In the genomic region with DNA sequence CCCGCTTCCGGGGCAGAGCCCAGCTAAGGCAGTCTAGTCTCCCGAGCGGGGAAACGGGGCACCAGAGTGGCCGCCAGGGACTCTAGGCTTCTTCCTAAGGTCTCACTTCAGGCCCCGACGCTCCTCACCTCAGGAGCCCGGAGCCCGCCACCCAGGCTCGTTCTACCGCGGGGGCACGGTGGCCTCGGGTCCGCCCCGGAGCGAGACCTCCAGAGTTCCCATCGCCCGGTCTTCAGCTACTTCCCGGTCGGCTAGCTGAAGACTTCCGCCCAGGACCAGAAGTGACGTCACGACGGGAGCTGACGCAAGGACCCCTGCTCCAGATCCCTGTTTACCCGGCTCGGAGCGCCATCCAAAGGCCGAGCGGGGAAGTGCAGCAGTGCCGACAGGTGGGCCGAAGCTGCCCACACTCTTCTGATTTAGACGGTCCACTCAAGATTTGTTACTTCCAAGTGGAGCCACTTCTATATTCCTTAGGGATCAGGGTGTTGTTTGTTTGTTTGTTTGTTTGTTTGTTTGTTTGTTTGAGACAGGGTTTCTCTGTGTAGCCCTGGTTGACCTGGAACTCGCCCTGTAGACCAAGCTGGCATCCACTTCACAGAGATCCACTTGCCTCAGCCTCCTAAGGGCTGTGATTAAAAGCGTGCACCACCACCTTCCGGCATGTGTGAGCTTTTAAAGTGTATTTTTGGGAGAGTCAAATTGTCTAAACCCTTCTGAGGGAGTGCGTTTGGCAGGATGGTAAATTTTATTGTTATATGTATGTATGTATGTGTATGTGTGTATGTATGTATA, we compare ENCODE assay signal across 8 mouse cellular contexts. TPM values are rescaled to one million over a fixed set of nuclear protein-coding genes. Genes with fewer than 3 reads are reported as not detected.
DNase-seq lines count a peak whose midpoint lies in the region; ATAC-seq and TF ChIP-seq lines count a peak whose summit lies in the region.

A gene (minus strand): TSS at position 283 of the 795 bp plus-strand sequence.

- intact Hi-C loops in heart, postnatal 10 days (cut with DNase I) = loop anchor here (1.0 to 10.0 kb wide), 3 partner anchors 49 to 207 kb away; a partner anchor contains a TSS

- H3K4me3 ChIP-seq in E14TG2a.4 (replicated peaks; ENCODE audit: low read length) = peak within 1 kb of the TSS; percentile 98
- peak within 1 kb of the TSS; percentile 75 for H3K4me3 ChIP-seq in forebrain, embryonic 13.5 days
- peak within 1 kb of the TSS; percentile 98 for H3K4me3 ChIP-seq in liver, postnatal 0 days (ENCODE audit: low read depth, low read length)
- peak within 1 kb of the TSS; percentile 58 for H3K4me3 ChIP-seq in neural tube, embryonic 14.5 days (ENCODE audit: low read depth, low read length)

- H3K4me1 ChIP-seq in E14TG2a.4 (replicated peaks; ENCODE audit: low read depth, low read length) = peaks cover 26% of the 10 kb centered on the region
- peaks cover 24% of the 10 kb centered on the region for H3K4me1 ChIP-seq in forebrain, embryonic 13.5 days
- H3K4me1 ChIP-seq in liver, postnatal 0 days (ENCODE audit: insufficient read depth) = peaks cover 16% of the 10 kb centered on the region
- H3K4me1 ChIP-seq in neural tube, embryonic 14.5 days (ENCODE audit: control insufficient read depth, insufficient read depth, low read length) = peaks cover 12% of the 10 kb centered on the region

- TF ChIP-seq CTCF in E14TG2a.4 (conservative IDR thresholded peaks at IDR 0.05; ENCODE audit: low read length) = peak; percentile 98
- peak; percentile 99 for TF ChIP-seq CTCF in liver, postnatal 0 days (IDR thresholded peaks at IDR 0.05; ENCODE audit: low read depth)

- peak; percentile 94 for DNase-seq in c-Kit-positive CD71-positive TER-119-positive erythroid progenitor cells, embryonic 14.5 days (ENCODE audit: low spot score)
- DNase-seq in heart, postnatal 10 days = peak; percentile 96 to 99
- DNase-seq in large intestine, adult 2 months (ENCODE audit: low read depth, low spot score) = peak; percentile 88
- peak; percentile 99 for DNase-seq in liver, postnatal 0 days
- DNase-seq in testis, postnatal 10 days (ENCODE audit: low spot score) = peak; percentile 100

- ATAC-seq in forebrain, embryonic 13.5 days = peak; percentile 95
- peak; percentile 96 for ATAC-seq in liver, postnatal 0 days
- ATAC-seq in neural tube, embryonic 14.5 days (ENCODE audit: low read depth) = peak; percentile 95

- TF ChIP-seq EP300 in liver, postnatal 0 days (IDR thresholded peaks at IDR 0.05; ENCODE audit: low read depth) = peak; percentile 57; the same call in 1 of the 2 replicates

- peak within 1 kb of the TSS; percentile 99 for H3K4me2 ChIP-seq in forebrain, embryonic 13.5 days
- H3K4me2 ChIP-seq in liver, postnatal 0 days (ENCODE audit: low read depth, low read length) = peak within 1 kb of the TSS; percentile 89
- H3K4me2 ChIP-seq in neural tube, embryonic 14.5 days (ENCODE audit: low read depth, low read length) = peak within 1 kb of the TSS; percentile 99

- peak within 1 kb of the TSS; percentile 89 for H3K9ac ChIP-seq in forebrain, embryonic 13.5 days
- peak within 1 kb of the TSS; percentile 98 for H3K9ac ChIP-seq in liver, postnatal 0 days (replicated peaks)
- peak within 1 kb of the TSS; percentile 75 for H3K9ac ChIP-seq in neural tube, embryonic 14.5 days (replicated peaks; ENCODE audit: low read depth, low read length)

- WGBS in forebrain, embryonic 13.5 days = 7% methylated on average over 39 of the region's 39 CpGs
- 5% methylated on average over 39 of the region's 39 CpGs for WGBS in large intestine, adult 2 months
- WGBS in liver, postnatal 0 days (ENCODE audit: insufficient replicate concordance) = 6% methylated on average over 39 of the region's 39 CpGs
- 7% methylated on average over 39 of the region's 39 CpGs for WGBS in neural tube, embryonic 14.5 days

- H3K27me3 ChIP-seq in E14TG2a.4 (ENCODE audit: insufficient read depth, low read length) = no peaks in the 10 kb centered on the region
- H3K27me3 ChIP-seq in forebrain, embryonic 13.5 days = peaks cover 10% of the 10 kb centered on the region; the same call in 1 of the 2 replicates
- no peaks in the 10 kb centered on the region for H3K27me3 ChIP-seq in liver, postnatal 0 days (ENCODE audit: insufficient read depth, low read length)
- H3K27me3 ChIP-seq in neural tube, embryonic 14.5 days (ENCODE audit: control insufficient read depth, insufficient read depth, low read length) = no peaks in the 10 kb centered on the region

- peak within 1 kb of the TSS; percentile 6; the same call in 1 of the 2 replicates for H3K27ac ChIP-seq in forebrain, embryonic 13.5 days
- peak within 1 kb of the TSS; percentile 90 for H3K27ac ChIP-seq in liver, postnatal 0 days (ENCODE audit: low read depth)
- peak within 1 kb of the TSS; percentile 76 for H3K27ac ChIP-seq in neural tube, embryonic 14.5 days (ENCODE audit: low read depth, low read length)

- peaks cover 31% of the 10 kb centered on the region for H3K36me3 ChIP-seq in E14TG2a.4 (ENCODE audit: insufficient read depth, low read length)
- H3K36me3 ChIP-seq in forebrain, embryonic 13.5 days (ENCODE audit: poor library complexity, severe bottlenecking) = peaks cover 16% of the 10 kb centered on the region
- peaks cover 21% of the 10 kb centered on the region for H3K36me3 ChIP-seq in liver, postnatal 0 days (replicated peaks; ENCODE audit: insufficient read depth, low read length)
- H3K36me3 ChIP-seq in neural tube, embryonic 14.5 days (ENCODE audit: control insufficient read depth, insufficient read depth, low read length) = no peaks in the 10 kb centered on the region; the same call in 1 of the 2 replicates

- H3K9me3 ChIP-seq in E14TG2a.4 (ENCODE audit: low read length) = no peaks in the 10 kb centered on the region
- H3K9me3 ChIP-seq in forebrain, embryonic 13.5 days (replicated peaks) = no peaks in the 10 kb centered on the region
- no peaks in the 10 kb centered on the region for H3K9me3 ChIP-seq in liver, postnatal 0 days (ENCODE audit: low read length)
- H3K9me3 ChIP-seq in neural tube, embryonic 14.5 days (ENCODE audit: control insufficient read depth, low read length) = no peaks in the 10 kb centered on the region

RNA-seq across cellular contexts. Expression of the gene that starts here (rescaled TPM):
- 164 and 175 TPM in 2 replicates for polyA plus RNA-seq in forebrain, embryonic 13.5 days (2015; fragmentation: Nextera tagmentation; extraction: Ambion mirVana)
- 100 to 1,000 TPM in 1 of 2 experiments, 10 to 100 TPM in 1; 94.3 to 109 TPM for total RNA-seq in heart, postnatal 10 days (2021)
- polyA plus RNA-seq in large intestine, adult 2 months (2012; rRNA removed) = 59.8 and 107 TPM in 2 replicates
- polyA plus RNA-seq in liver, postnatal 0 days (2015; fragmentation: Nextera tagmentation; extraction: Ambion mirVana) = 65.1 and 72.3 TPM in 2 replicates
- 178 and 182 TPM in 2 replicates for polyA plus RNA-seq in neural tube, embryonic 14.5 days (2014; fragmentation: Nextera tagmentation; extraction: Ambion mirVana)

Comparison
In these comparisons a context has a peak if more than half of its experiments do, and no peak if none do; other contexts are left out.
1. Peak in every context shown above with its lines: DNase-seq, ATAC-seq, H3K4me3 ChIP-seq and H3K27ac ChIP-seq.
2. H3K27ac ChIP-seq: peak in every context shown above with its lines; median percentile 90 in liver, postnatal 0 days; 76 in neural tube, embryonic 14.5 days; 6 in forebrain, embryonic 13.5 days.